Mouse (Mus musculus) heart, adult 2 months (tissue): ENCODE measurements around the gene Tepsin. TPM values are rescaled to one million over a fixed set of nuclear protein-coding genes. Genes with fewer than 3 reads are reported as not detected.

ENCODE experiments used
- DNase-seq, 2 experiments: peaks; one replicate each; pipeline ENCODE4 v3.0.0; 2021
- H3K27ac ChIP-seq: fragments of 200-600 bp; 2 replicates; pipeline ENCODE4 v1.8.1; 2022
- H3K27me3 ChIP-seq: fragments of 200-500 bp; 2 replicates; pipeline ENCODE4 v1.6.1; 2012; ENCODE audit warnings: mild to moderate bottlenecking, low read length, inconsistent platforms, mixed read lengths; ENCODE audit not compliant: control insufficient read depth, insufficient read depth
- H3K36me3 ChIP-seq: fragments of 200-500 bp; 2 replicates; pipeline ENCODE4 v1.6.1; 2012; ENCODE audit warnings: low read length, inconsistent platforms; ENCODE audit not compliant: control insufficient read depth, insufficient read depth
- H3K4me1 ChIP-seq: fragments of 200-500 bp; 2 replicates; pipeline ENCODE4 v1.6.1; 2011; ENCODE audit warnings: low read length; ENCODE audit not compliant: control insufficient read depth, insufficient read depth
- H3K4me3 ChIP-seq: fragments of 200-600 bp; 2 replicates; pipeline ENCODE4 v1.8.1; 2022
- H3K79me2 ChIP-seq: fragments of 200-500 bp; replicated peaks from 2 replicates; pipeline ENCODE4 v1.6.1; 2012; ENCODE audit warnings: mild to moderate bottlenecking, inconsistent platforms, low read length, moderate library complexity, mixed read lengths; ENCODE audit not compliant: control insufficient read depth, insufficient read depth
- H3K9ac ChIP-seq: fragments of 200-500 bp; 2 replicates; pipeline ENCODE4 v1.6.1; 2012; ENCODE audit warnings: low read depth, mild to moderate bottlenecking, control low read depth, inconsistent platforms, low read length, mixed read lengths
- CTCF ChIP-seq: fragments of 200-600 bp; IDR thresholded peaks from 2 replicates; pipeline ENCODE4 v1.8.1; 2022; ENCODE audit warnings: antibody characterized with exemption, mild to moderate bottlenecking, moderate library complexity
- EP300 ChIP-seq: fragments of 200-500 bp; IDR thresholded peaks from 2 replicates; pipeline ENCODE4 v1.6.1; 2011; ENCODE audit warnings: low read depth, low read length, control low read depth; ENCODE audit not compliant: insufficient read depth
- POLR2A ChIP-seq: fragments of 200-500 bp; IDR thresholded peaks from 2 replicates; pipeline ENCODE4 v1.6.1; 2011; ENCODE audit warnings: mild to moderate bottlenecking, low read depth, low read length, control low read depth; ENCODE audit not compliant: insufficient read depth
- WGBS: fragments of 180-500 bp; shearing (Covaris S2); methylation state at CpG from one replicate; pipeline ENCODE4 v1.1.7; 2018; 5-methylcytosine and 5-hydroxymethylcytosine counted together
- intact Hi-C: fragments of 180-260 bp; cut with DNase I; formaldehyde crosslinking; loops from one replicate; pipeline ENCODE4 v1.15.1; 2025
- polyA plus RNA-seq: library from polyadenylated mRNA; depleted of rRNA; stranded (reverse); fragments of >200 nt; gene quantifications from 2 replicates; pipeline ENCODE4 v1.2.3, GENCODE M21; 2012
- total RNA-seq, 2 experiments: library from RNA; stranded (reverse); gene quantifications; 2 replicates each; pipeline ENCODE4 v1.2.3; 2021

The Tepsin gene
- total and polyA plus RNA-seq, 3 experiments, result 6.1 to 19.1 (median 6.3) TPM

DNA sequence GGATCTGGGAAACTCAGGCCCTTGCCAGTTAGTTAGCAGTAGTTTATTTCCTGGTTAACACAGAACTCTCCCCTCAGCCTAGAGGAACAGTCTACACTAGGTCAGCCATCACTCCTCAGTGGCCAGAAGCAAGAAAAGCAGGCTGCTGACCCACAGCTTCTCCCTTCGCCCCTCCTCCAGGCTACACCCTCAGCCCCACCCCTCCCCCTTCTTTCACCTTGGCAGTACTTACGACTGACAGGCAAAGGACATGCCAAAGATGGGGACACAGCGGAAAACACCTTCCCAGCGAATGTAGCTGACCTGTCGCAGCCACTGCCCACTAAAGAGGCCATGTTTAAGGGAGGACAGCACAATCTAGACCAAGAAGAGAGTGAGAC lies 39.1 kb upstream of the Tepsin start:
- no peaks in the 10 kb centered on the region for H3K27me3 ChIP-seq
- no peaks in the 10 kb centered on the region for H3K36me3 ChIP-seq
- no peak overlapping the region for H3K4me3 ChIP-seq
- peaks cover 29% of the 10 kb centered on the region for H3K4me1 ChIP-seq
- WGBS, result 44% methylated on average over 5 of the region's 5 CpGs
- H3K27ac ChIP-seq, result peak overlapping the region; percentile 38; the same call in 1 of the 2 replicates
- no peak overlapping the region for H3K9ac ChIP-seq
- 0 out of 2 replicates have a peak, but pooled peaks cover 3% of the 10 kb centered on the region for H3K79me2 ChIP-seq
- TF ChIP-seq POLR2A (no peak), EP300 (no peak), CTCF (no peak)
- DNase-seq, result peak in 1 of 2 experiments; percentile 35
- intact Hi-C loops, result no loop called here

DNA sequence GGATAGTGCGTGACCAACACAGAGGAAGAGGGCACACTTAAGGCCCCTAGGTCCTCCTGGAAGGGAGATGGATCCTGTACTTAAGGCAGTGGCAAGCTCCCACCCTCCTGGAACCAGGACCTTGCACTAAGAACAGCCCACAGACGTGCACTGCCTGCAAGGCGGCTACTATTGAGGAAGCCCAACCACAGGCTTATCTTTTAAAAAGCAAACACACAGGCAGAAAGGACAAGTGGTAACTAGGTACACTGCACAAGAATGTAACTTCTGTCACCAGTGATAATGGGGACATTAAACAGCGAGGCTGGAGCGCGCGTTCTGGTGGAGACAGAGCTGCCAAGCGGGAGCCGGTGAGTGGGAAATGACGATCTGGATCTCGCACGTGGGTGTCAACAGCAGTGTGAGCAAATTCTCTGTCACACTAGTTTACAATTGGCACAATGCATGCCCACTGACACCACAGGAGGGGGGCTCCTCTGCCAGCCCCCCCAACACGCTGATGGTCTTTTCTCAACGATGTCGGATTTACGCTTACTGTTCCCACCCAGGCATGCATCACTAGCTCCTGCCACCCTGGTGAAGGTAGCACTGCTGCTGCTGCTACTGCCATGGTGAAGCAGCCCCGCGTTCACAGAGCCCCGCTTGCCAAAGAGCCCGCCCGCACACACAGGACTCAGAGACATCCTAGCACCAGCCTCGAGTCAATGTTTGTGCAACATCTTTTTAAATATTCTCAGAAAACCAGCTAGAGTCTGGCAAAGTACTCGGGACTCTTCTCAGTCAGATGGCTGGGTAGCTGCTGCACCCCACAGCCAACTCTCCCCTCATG lies 38.5 kb upstream of the Tepsin start:
- H3K27me3 ChIP-seq, result no peaks in the 10 kb centered on the region
- intact Hi-C loops, result no loop called here
- 57% methylated on average over 23 of the region's 23 CpGs for WGBS

DNA sequence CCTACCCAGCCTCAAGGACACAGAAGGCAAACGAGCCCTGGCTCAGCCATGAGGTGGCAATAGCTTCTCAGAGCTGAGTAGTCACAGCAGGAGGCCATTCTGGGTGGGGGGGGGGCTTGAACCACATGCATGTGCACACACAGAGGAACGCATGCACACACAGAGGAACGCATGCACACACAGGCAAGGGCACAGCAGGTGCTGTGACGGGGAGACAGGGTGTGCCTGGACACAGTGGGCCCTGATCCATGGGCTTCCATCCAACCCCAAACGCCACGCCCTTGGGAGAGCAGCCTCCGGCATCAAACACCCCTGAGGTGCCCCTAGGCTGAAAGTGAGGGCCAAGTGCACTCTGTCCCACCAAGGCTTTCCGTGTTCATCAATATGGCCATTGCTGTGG lies 37.7 kb upstream of the Tepsin start:
- Histone ChIP-seq H3K36me3 (no peaks in the 10 kb centered on the region), H3K27ac (no peak overlapping the region; the same call in 1 of the 2 replicates), H3K9ac (no peak overlapping the region), H3K79me2 (0 out of 2 replicates have a peak, but pooled peaks cover 3% of the 10 kb centered on the region), H3K27me3 (no peaks in the 10 kb centered on the region), H3K4me3 (no peak overlapping the region), H3K4me1 (peaks cover 24% of the 10 kb centered on the region)
- DNase-seq, result no peak
- TF ChIP-seq EP300, result no peak
- TF ChIP-seq POLR2A, result no peak
- no peak for TF ChIP-seq CTCF
- intact Hi-C loops, result no loop called here
- 59% methylated on average over 8 of the region's 8 CpGs for WGBS

More for the DNA sequence above, 38.5 kb upstream of the Tepsin start:
- Histone ChIP-seq H3K27ac (peak overlapping the region; percentile 17; the same call in 1 of the 2 replicates), H3K36me3 (no peaks in the 10 kb centered on the region), H3K4me3 (no peak overlapping the region), H3K4me1 (peaks cover 26% of the 10 kb centered on the region), H3K9ac (no peak overlapping the region), H3K79me2 (0 out of 2 replicates have a peak, but pooled peaks cover 3% of the 10 kb centered on the region)
- peak in 1 of 2 experiments; percentile 26 for DNase-seq
- TF ChIP-seq EP300 (no peak), CTCF (no peak), POLR2A (no peak)

DNA sequence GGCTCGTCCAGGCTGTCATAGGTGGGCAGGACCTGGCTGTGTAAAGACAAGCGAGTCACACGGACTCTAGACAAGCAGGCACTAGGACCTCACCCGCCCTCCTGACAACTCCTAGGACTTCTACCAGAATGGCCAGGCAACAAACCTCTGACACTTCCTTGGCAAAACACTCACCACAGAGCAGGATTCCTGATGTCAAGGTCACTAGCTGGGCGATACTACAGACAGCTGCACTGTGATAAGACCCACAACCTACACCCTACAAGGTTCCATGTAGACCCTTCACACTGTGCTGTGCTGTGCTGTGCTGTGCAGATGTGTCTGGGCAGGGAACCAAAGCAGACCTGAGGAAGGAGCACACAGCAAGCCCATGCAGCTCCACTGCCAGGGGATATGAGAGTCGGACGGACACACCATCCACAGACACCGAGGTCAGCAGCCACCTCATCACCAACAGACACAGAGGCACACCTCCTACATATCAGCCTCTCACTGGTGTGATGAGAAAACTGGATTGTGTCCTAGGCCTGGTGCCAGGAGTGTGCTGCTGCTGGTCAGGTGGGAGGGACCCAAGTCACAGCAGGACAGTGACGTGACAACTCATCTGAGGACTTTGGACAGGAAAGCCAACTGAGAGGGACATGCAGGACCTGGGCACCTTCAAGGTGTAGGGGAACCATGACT lies 36.5 kb upstream of the Tepsin start:
- Histone ChIP-seq H3K36me3 (no peaks in the 10 kb centered on the region), H3K4me3 (no peak overlapping the region), H3K79me2 (0 out of 2 replicates have a peak, but pooled peaks cover 1% of the 10 kb centered on the region), H3K9ac (no peak overlapping the region), H3K27me3 (no peaks in the 10 kb centered on the region), H3K4me1 (peaks cover 24% of the 10 kb centered on the region), H3K27ac (peak overlapping the region; percentile 49)
- intact Hi-C loops, result no loop called here
- 42% methylated on average over 9 of the region's 9 CpGs for WGBS
- TF ChIP-seq CTCF, result no peak
- TF ChIP-seq EP300, result 0 out of 2 replicates have a peak, but pooled peaks have one; percentile 50
- DNase-seq, result peak in 1 of 2 experiments; percentile 54

DNA sequence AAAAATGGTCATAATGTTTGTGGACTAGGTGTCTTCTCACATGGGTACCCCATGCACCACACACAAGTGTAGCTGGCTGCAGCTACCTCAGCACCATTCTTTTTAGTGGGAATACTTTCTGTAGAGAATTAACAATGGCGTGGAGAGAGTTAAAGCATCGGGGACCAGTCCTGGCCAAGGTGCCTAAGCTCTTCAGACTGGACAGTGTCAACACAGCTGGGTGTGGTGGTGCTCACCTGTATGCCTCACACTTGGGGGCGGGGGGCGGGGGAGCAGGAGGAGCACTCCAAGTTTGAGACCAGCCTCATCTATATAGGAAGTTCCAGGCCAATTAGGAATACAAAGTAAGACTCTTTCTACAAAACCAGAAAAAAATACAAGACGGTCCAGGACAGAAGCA lies 35.6 kb upstream of the Tepsin start:
- Histone ChIP-seq H3K9ac (no peak overlapping the region), H3K27me3 (no peaks in the 10 kb centered on the region), H3K4me1 (peaks cover 23% of the 10 kb centered on the region), H3K79me2 (0 out of 2 replicates have a peak, but pooled peaks cover 1% of the 10 kb centered on the region), H3K36me3 (no peaks in the 10 kb centered on the region), H3K4me3 (no peak overlapping the region), H3K27ac (no peak overlapping the region; the same call in 1 of the 2 replicates)
- 95% methylated on average over 5 of the region's 5 CpGs for WGBS
- no peak for DNase-seq
- intact Hi-C loops, result no loop called here
- TF ChIP-seq EP300 (no peak), CTCF (no peak), POLR2A (no peak)

DNA sequence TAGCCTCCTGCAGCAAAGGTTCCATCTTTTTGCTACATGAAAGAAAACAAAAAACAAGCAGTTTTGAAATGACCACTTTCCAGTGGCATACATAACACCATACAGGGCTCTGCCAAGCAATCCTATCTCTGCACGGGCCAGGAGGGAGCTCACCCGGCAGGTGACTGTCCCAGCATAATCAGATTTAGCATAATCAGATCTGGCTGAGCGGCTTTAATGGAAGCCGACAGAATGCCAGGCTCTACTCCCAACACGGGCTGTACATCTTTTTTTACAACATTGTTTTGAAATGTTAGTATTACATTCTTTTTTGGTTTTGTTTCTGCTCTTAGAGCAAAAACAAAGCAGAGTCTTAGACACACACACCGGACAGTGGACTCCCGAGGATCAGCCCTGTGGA lies 30.8 kb upstream of the Tepsin start:
- H3K9ac ChIP-seq, result no peak overlapping the region
- H3K4me1 ChIP-seq, result no peaks in the 10 kb centered on the region
- intact Hi-C loops, result no loop called here
- no peaks in the 10 kb centered on the region for H3K36me3 ChIP-seq
- WGBS, result 91% methylated on average over 7 of the region's 7 CpGs
- no peak for TF ChIP-seq CTCF
- no peak for TF ChIP-seq EP300
- TF ChIP-seq POLR2A, result no peak
- no peak overlapping the region for H3K27ac ChIP-seq
- H3K4me3 ChIP-seq, result no peak overlapping the region
- no peaks in the 10 kb centered on the region for H3K27me3 ChIP-seq
- H3K79me2 ChIP-seq, result no peaks in the 10 kb centered on the region; the same call in 1 of the 2 replicates
- DNase-seq, result no peak
